Mouse (Mus musculus): ENCODE measurements around the gene BC048403.
"Not testable (repeated sequence)": the region's sequence is repeated elsewhere in the genome, so short reads cannot be mapped to it uniquely, and the experiment has no call there.

BC048403 gene

DNA sequence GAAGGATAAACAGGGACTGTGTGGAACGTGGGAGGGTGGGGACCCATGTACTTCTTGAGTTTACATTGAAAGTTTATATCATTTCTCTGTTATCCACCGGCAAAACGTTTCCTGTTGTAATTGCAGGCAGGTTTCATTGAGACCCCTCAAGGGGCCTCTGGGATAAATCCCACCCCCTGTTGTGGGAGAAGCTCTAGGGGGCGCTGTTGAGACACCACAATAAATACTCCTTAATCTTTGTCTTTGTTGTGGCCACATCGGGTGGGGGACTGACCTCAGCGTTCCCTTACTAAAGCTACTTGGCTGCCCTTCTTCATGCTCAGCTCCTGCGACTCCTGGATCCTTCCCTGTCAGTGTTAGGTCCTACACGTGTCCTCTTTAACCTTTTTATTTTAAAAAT is 19.4 kb downstream of the BC048403 start:
- no peak for DNase-seq

DNA sequence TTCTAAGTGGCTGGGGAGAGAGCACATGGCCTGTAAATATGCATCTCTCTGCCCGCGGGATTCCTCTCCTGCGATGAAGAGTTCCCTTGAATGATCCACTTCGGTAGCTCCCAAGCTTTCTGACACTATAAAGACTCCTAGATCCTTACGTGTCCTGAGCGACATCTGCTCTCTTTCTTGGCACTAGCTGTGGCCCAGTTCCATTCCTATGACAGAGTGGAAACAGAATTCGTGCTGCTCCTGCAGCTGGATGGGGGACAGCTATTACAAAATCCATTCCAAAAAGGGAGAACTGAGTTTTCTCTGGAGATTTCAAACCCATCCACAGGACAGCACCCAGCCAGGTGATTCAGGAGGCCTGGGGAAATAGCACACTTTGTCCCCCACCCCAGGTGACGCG is 22.4 kb downstream of the BC048403 start:
- no peak for DNase-seq

DNA sequence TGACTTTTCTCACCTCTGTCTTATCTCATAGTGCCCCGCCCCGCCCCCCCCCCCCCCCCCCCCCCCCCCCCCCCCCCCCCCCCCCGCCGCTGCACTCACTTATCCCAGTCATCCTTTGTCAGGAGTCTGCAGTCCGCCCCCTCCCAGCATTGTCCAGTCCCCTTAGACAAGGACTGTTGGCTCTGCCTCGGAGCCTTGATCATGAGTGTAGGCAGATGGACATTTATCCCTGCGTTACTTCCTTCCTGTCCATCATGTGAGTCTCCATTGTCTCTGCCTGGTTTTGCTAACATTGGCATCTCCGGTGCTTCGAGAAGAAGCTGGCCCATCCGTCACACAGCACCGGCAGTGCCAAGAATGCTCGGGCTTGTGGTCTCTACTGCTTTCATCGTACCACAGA is 23.5 kb downstream of the BC048403 start:
- DNase-seq = no peak

DNA sequence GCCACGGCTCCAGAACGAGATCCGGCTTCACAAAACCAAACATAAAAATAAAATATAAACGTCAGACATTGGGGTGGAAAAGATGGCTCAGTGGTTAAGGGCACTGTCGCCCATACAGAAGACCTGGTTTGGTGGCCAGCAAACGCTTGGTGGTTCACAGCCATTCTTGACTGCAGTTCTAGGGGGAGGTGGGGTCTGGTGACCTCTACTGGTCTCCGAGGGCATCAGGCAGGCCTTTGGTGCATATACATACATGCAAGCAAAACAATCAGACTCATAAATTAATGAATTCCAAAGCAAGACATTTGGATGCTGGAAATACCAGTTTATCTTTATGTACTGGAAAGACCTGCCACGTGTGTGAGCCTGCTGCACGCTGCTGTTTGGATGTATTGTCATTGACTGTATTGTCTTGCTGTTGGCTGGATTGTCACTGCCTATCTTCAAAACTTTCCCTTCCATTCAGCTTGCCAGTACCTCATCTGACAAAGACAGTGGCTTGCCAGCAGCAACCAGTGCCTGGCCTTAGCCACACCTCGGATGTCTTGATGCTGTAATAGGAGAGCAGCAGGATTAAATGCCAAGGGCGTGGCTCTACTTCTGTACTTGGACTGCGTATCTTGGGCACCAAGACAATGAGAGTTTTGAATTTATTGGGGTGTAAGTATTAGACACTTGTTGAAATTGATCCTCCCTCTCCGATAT is 24.9 kb downstream of the BC048403 start:
- no peak for DNase-seq

DNA sequence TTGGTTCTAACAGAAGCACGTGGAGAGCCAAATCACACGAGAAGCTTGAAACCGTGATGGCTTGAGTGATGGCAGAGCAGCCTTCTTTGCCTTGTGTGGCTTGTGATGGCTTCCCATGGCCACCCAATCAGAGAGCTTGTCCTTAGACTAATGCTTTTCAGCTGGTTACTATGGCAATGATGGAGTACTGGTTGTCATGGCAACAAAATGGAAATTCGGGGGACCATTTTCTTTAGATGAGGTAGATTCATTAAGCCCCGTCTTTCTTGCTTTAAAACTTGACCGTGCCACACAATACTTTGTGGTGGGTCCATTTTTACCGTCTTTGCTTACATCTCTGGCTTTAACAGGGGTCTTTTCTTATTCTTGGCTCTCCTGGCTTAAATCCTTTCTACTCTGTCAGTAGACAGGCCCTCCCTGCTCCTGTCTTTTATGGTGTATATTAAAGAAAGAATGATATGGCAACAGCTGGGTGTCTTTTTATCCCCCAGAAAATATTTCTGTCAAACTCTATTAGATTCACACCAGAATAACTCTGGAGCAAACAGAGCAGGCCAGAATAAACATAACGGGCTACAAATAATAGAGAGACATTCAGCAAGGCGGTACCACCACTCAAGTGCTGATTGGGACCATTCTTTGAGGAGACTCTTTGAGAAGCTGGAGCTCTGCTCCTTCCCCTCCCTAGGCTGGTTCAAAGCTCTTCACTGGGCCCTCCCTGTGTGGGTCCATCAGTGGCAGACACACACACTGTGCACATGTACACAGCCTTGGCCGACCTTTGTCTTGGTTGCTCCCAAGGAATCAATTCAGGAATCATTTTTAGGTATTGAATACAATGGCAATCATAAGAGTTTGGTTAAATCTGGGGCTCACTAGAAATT is 25.7 kb downstream of the BC048403 start:
- DNase-seq = no peak

DNA sequence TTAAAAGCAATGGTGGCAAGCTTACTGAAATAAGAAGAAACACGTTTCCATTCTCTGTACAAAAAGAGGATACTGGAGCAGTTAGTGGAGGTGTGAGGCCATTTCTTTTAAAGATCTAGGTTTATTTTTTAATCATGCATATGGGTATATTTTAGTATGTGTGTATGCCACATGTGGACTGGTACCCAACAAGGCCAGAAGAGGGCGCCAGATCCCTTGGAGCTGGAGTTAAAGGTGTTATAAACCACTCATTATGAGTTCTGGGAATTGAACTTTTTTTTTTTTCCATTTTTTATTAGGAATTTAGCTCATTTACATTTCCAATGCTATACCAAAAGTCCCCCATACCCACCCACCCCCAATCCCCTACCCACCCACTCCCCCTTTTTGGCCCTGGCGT is 27.6 kb downstream of the BC048403 start:
- DNase-seq = not testable (repeated sequence)

DNA sequence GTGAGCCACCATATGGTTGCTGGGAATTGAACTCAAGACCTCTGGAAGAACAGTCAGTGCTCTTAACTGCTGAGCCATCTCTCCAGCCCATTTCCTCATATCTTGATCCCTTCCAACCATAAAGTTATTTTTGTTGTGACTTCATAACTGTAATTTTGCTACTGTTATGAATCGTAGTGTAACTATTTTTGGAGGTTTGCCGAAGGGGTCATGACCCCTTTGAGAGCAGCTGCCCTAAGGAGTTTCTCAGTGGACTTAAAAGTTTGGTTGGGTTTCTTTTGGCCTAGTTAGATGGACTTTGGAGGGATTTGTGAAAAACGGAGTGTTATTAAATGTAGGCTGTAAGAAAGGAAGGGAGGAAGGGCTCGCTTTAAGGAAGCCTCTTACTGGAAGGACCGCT is 30.0 kb downstream of the BC048403 start:
- DNase-seq = no peak

DNA sequence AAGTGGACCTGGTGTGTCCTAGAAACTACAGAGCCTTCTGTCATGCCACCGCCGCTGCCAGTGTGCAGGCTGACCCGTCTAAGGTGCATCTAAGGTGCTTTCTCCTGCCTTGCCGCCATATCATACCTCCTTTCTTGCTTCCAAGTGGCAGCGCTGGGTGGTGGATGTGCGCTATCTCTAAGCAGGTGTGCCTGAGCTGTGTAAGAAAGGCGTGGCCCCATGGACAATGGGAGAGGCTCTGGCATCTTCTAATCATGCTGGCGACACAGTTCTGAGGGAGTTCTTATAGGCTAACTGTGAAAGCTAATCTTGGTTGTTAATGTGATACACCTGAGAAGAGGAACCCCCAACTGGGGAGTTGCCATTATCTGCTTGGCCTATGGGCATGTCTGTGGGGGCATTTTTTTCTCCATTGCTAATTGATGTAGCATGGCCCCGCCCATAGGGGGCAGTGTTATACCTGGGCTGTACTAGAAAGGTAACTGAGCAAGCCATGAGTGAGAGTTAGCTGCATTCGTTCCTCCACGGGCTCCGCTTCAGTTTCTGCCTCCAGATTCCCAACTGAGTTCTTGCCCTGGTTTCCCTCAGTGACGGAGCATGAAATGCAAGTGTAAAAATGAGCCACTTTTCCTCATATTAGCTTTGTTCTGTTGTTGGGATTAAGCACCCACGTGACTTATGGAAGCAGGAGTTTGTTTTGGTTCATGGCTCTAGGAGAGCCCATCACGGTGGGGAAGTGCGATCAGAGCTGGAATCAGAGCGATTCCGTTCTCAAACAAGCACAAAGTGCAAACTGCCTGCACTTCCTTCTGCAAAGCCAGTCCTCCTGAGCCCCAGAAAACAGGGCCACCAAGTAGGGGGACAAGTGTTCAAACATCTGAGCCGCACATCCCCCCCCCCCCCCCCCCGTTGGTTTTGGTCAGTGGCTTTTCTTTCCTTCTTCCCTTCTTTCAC is 31.2 kb downstream of the BC048403 start:
- peak in 1 of 2 experiments; percentile 14 for DNase-seq

DNA sequence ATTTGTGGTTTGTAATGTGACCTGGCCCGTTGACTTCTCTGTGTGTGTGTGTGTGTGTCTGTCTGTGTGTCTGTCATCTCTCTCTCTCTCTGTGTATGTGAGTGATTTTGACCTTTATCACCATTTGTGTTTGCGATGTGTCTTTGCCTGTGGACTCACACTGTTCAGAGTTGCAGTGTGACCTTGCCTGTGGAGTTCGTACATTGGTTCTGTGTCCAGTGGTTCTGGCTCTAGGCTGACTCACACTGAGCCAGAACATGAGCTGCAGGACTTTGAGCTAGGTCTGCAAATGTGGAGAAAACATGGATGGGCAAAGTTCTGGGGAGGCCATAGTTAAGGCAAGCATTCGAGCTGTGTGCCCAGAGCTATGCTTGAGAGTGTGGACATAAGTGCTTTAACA is 34.1 kb downstream of the BC048403 start:
- DNase-seq = no peak

DNA sequence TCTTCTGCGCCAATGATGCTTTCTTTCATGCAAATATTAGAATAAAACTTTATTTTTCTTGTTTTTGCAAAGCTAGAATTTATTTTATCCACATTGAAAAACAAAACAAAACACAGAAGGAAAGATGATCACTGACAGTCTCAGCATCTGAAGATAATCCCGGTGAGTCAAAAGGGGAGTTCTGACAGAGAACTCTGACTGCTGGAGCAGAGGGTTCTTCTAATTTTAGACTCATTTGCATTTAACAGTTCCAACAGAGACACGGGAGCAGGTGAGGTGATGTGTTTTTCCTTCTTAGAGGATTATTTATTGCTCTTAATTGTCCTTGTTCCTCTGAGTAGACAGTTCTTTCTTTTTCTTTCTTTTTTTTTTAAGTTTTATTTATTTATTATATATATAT is 36.3 kb downstream of the BC048403 start:
- no peak for DNase-seq

DNA sequence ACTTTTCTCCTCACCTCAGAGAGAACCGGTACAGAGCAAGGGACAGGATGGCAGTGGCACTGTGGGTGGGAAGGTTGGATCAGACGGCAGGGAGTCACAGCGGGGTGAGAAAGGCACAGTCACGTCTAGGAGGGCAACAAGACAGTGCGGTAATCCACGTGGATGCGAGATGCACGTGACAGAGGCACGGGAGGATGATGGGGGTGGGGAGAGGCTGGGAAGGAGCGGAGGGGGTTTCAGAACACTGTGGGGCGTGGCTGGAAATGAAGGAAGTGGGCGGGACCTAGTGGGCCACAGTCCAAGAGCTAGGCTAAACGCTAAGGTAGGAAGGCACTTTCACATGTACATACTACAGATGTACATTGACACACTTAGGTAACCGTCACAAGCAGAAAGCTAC is 41.4 kb downstream of the BC048403 start:
- DNase-seq = no peak

DNA sequence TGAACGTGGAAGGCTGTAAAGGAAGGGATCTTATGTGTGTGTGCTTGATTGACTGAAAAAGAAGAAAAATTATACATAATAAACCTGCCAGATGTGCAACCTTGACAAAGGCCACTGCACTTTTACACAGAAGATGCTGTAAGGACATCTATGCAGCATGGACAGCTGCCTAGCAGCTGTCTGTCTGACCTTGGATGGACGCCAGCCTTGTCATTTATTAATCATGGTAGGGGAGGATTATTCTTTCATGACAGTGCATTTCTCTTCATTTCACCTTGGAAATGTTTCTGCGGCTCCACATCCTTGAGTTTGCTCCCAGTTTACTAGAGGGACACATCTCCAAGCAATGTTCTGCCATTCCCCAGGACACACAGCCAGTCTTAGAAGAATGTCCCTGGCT is 48.8 kb downstream of the BC048403 start:
- DNase-seq = no peak

DNA sequence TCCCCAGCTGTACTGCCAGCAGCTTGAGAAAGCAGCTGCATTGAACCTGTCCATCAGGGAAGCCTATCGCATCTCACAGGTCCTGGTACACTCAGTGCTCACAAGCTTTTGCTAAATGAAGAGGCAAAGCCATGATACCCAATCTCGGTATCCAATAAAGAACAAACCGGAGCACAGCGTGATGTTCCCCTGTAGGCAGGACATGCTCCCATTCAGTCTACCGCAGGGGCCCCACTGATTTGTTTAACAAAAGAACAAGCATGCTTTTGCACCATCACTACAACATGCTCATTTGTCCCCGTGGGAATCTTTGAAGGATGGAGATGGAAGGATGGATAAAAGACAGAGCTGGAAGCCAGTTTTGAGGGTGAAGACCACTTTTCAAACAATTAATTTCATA is 50.3 kb downstream of the BC048403 start:
- DNase-seq = no peak

DNA sequence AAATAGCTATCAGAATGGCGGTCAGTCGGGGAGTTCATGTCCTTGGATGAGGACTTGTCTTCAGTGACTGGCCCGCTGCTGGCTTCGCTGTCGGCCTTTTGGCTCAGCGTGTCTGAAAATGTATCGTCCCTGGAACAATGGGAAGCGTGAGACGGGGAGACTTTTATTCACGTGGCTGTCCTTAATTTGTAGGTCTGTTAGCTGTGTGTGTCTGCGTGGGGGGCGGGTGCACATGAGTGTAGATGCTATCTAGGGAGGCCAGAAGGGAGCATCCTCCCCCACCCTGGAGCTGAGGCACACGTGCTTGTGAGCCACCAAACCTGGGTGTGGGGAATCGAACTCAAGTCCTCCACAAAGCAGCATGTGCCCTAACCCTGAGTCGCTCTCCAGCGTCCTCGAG is 52.9 kb downstream of the BC048403 start:
- DNase-seq = no peak

DNA sequence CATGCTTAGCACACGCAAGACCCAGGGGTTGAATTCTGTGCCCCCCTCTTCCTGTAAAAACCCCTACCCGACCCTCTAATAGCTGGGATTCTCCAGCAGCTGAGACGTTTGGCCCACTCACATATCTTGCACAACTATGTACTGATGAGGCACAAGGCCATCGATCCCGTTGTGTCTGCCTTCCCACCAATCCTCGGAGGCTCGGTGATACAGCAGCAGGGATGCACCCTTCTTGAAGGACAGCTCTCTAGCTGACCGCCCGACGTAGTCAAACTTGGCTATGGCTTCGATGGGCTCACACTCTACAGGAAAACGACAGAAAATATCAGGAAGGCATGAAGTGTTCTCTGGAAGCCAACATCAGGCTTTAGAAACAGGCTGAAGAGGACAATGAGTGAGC is 54.7 kb downstream of the BC048403 start:
- no peak for DNase-seq

DNA sequence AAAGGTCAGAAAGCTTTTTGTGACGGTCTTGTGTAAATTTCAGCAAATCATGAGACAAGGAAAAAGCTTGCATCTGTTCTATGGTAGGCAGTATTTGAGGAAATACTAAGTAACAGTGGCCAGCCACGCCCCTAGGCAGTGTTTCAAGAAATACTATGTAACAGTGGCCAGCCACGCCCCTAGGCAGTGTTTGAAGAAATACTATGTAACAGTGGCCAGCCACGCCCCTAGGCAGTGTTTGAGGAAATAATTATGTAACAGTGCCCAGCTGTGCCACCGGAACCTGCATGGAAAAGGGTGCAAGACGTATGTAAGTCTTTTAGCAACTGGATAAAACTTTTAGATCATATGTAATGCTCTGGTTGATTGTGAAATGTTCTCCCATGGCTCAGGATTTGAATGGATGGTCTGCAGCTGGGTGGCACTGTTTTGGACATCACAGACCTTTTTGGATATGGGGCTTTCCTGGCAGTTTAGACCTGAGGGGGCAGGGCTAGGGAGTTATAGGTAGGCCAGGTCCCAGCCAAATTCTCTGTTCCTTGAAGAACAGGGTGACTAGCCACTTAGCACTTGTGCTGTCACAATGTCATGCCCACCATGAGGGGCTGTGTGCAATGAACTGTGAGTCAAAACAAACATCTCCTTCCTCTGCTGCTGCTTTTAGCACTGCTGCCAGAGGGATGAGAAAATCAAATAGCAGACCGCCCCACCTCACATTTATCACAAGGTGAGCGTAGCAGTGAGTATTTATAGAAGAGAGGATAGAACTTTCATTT is 56.5 kb downstream of the BC048403 start:
- DNase-seq = no peak

DNA sequence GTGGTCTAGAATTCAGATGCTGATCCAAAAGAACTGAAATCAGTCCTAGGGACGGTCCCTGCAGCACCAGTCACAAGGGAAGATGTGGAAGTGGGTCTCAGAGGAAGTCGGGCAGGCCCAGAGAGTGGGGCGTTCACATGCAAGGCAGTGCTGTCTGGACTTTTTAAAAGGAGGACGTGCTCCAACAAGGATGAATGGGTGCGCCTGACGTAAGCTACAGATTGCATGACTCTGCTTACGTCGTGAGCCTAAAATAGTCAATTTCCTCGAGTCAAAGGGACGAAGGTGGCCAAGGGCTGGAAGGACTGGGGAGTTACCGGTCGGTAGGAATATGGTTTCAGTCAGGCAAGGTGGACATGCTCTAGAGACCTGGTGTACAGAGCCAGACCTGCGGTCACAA is 60.3 kb downstream of the BC048403 start:
- no peak for DNase-seq

Data from cerebellum, postnatal 25 days (tissue).